Mouse (Mus musculus) forebrain, postnatal 0 days (tissue): ENCODE results near the gene Lhfpl2. TPM values are rescaled to one million over a fixed set of nuclear protein-coding genes. Genes with fewer than 3 reads are reported as not detected.
A peak's percentile ranks its signal among the peaks of the same experiment; 100 is the strongest.

ENCODE experiments used
- ATAC-seq: fragments of 200-750 bp; cut with Nextera tagmentation; 2 replicates; pipeline ENCODE4 v1.8.0; 2017; ENCODE audit warnings: mild to moderate bottlenecking, moderate library complexity
- DNase-seq: peaks from one replicate; pipeline ENCODE4 v3.0.0-alpha.2; 2015
- H3K27ac ChIP-seq: fragments of 300-500 bp; sonication (generic); 2 replicates; pipeline ENCODE4 v1.5.1; 2014; ENCODE audit warnings: low read depth, mild to moderate bottlenecking, antibody characterized with exemption, low read length, moderate library complexity, mixed read lengths
- H3K27me3 ChIP-seq: fragments of 300-500 bp; sonication (generic); 2 replicates; pipeline ENCODE4 v1.6.1; 2014; ENCODE audit warnings: mild to moderate bottlenecking, low read length, mixed read lengths; ENCODE audit not compliant: insufficient read depth
- H3K36me3 ChIP-seq: fragments of 300-500 bp; sonication (generic); 2 replicates; pipeline ENCODE4 v1.6.1; 2014; ENCODE audit warnings: mild to moderate bottlenecking, moderate library complexity; ENCODE audit not compliant: insufficient read depth
- H3K4me1 ChIP-seq: fragments of 300-500 bp; sonication (generic); 2 replicates; pipeline ENCODE4 v1.6.1; 2014; ENCODE audit warnings: antibody characterized with exemption; ENCODE audit not compliant: insufficient read depth
- H3K4me2 ChIP-seq: fragments of 300-500 bp; sonication (generic); 2 replicates; pipeline ENCODE4 v1.6.1; 2014; ENCODE audit warnings: low read depth, mild to moderate bottlenecking, moderate library complexity
- H3K4me3 ChIP-seq: fragments of 300-500 bp; sonication (generic); 2 replicates; pipeline ENCODE4 v1.5.1; 2014; ENCODE audit warnings: low read depth, low read length, mixed read lengths
- H3K9ac ChIP-seq: fragments of 300-500 bp; sonication (generic); 2 replicates; pipeline ENCODE4 v1.6.1; 2014; ENCODE audit warnings: mild to moderate bottlenecking
- H3K9me3 ChIP-seq: fragments of 300-500 bp; sonication (generic); 2 replicates; pipeline ENCODE4 v1.6.1; 2016; ENCODE audit warnings: low read length
- CTCF ChIP-seq: sonication (generic); IDR thresholded peaks from 2 replicates; pipeline ENCODE4 v1.5.1; 2016; ENCODE audit warnings: antibody characterized with exemption, control low read depth, low read depth
- WGBS: fragments of 180-500 bp; shearing (Covaris S2); extraction: QIAGEN DNeasy Blood & Tissue Kit; methylation state at CpG from one replicate; pipeline ENCODE4 v1.1.7; 2014; 5-methylcytosine and 5-hydroxymethylcytosine counted together
- polyA plus RNA-seq: library from polyadenylated mRNA; unstranded; fragments of >200 nt; fragmentation: Nextera tagmentation; extraction: Ambion mirVana; gene quantifications from 2 replicates; pipeline ENCODE4 v1.2.1, GENCODE M21; 2015
- total RNA-seq: library from RNA; depleted of rRNA; stranded (reverse); fragments of >200 nt; gene quantifications from 2 replicates; pipeline ENCODE4 v1.2.3, GENCODE M21; 2014

Lhfpl2 gene
- total and polyA plus RNA-seq, 2 experiments from 2014 or later = 13.3 to 23.6 TPM

- no peaks in the 10 kb centered on the region for H3K36me3 ChIP-seq
- H3K9me3 ChIP-seq = no peaks in the 10 kb centered on the region
- no peak overlapping the region for H3K9ac ChIP-seq
- H3K27me3 ChIP-seq = no peaks in the 10 kb centered on the region
- no peak overlapping the region for H3K27ac ChIP-seq
- DNase-seq (no peak), ATAC-seq (no peak)
- H3K4me3 ChIP-seq = no peak overlapping the region
- no peak overlapping the region for H3K4me2 ChIP-seq
- no peaks in the 10 kb centered on the region for H3K4me1 ChIP-seq
- 67% methylated on average over 8 of the region's 8 CpGs for WGBS
- no peak for TF ChIP-seq CTCF
Measured at GRCm38 (mm10) chr13:94110556-94110955, 53.0 kb downstream of the Lhfpl2 start.

- Histone ChIP-seq H3K27ac (0 out of 2 replicates have a peak overlapping the region, but pooled peaks have one; percentile 23), H3K27me3 (no peaks in the 10 kb centered on the region), H3K9ac (no peak overlapping the region), H3K36me3 (no peaks in the 10 kb centered on the region), H3K9me3 (no peaks in the 10 kb centered on the region), H3K4me3 (no peak overlapping the region), H3K4me1 (no peaks in the 10 kb centered on the region), H3K4me2 (no peak overlapping the region)
- no peak for TF ChIP-seq CTCF
- ATAC-seq (no peak), DNase-seq (no peak)
- 35% methylated on average over 4 of the region's 4 CpGs for WGBS
Measured at GRCm38 (mm10) chr13:94115476-94115875, 57.9 kb downstream of the Lhfpl2 start.

GRCm38 (mm10) chr13:94116705-94117410 is 59.3 kb downstream of the Lhfpl2 start:
- H3K4me1 ChIP-seq = no peaks in the 10 kb centered on the region

DNA sequence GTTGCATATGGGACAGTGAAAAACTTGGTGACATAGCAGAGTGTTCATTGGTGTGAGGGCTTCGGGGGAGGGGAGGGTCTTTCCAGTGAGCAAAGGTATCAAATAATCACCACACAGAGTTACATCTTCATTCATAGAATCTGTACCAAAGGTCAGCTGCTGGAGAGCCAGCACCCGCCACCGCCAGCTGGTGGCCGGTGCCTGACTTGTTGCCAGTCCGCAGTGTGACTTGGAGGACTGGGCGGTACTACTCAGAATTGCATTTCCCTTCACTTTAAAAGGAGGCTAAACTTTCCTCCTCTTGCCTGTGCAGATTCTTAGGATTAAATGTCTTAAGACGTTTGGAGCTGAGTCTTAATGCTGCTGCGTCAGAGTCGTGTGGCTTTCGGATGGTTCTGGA is 59.9 kb downstream of the Lhfpl2 start:
- 98% methylated on average over 10 of the region's 10 CpGs for WGBS

More at GRCm38 (mm10) chr13:94116705-94117410, 59.3 kb downstream of the Lhfpl2 start:
- H3K9me3 ChIP-seq = no peaks in the 10 kb centered on the region
- ATAC-seq (no peak), DNase-seq (no peak)
- H3K4me2 ChIP-seq = no peak overlapping the region
- H3K27ac ChIP-seq = no peak overlapping the region
- H3K36me3 ChIP-seq = no peaks in the 10 kb centered on the region
- no peak overlapping the region for H3K4me3 ChIP-seq
- no peaks in the 10 kb centered on the region for H3K27me3 ChIP-seq
- TF ChIP-seq CTCF = no peak
- WGBS = 64% methylated on average over 13 of the region's 13 CpGs
- H3K9ac ChIP-seq = no peak overlapping the region

DNA sequence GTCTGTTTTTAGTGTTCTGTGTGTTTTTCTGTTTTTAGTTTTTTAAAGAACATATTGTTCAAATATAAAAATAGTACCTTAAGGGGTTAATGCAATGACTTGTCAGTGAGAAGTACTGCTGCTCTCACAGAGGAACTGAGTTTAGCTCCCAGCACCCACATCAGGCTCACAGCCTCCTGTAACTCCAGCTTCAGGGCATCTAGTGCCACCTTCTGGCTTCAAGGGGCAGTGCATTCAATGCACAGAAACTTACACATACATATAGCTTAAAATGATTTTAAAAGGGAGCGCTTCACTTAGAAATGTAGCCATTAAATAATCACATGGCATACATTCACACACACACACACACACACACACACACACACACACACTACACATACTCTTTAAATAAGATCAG is 60.5 kb downstream of the Lhfpl2 start:
- H3K36me3 ChIP-seq = no peaks in the 10 kb centered on the region
- no peak for DNase-seq
- WGBS = 97% methylated on average over 1 of the region's 1 CpGs

More for the DNA sequence above, 59.9 kb downstream of the Lhfpl2 start:
- Histone ChIP-seq H3K4me2 (no peak overlapping the region), H3K9ac (no peak overlapping the region), H3K27ac (no peak overlapping the region), H3K4me1 (no peaks in the 10 kb centered on the region), H3K4me3 (no peak overlapping the region), H3K36me3 (no peaks in the 10 kb centered on the region), H3K9me3 (no peaks in the 10 kb centered on the region), H3K27me3 (no peaks in the 10 kb centered on the region)
- ATAC-seq (no peak), DNase-seq (no peak)
- no peak for TF ChIP-seq CTCF

GRCm38 (mm10) chr13:94119309-94119708 is 61.7 kb downstream of the Lhfpl2 start:
- no peak for TF ChIP-seq CTCF

More for the DNA sequence above, 60.5 kb downstream of the Lhfpl2 start:
- peak; percentile 39 for TF ChIP-seq CTCF
- Histone ChIP-seq H3K9me3 (no peaks in the 10 kb centered on the region), H3K4me1 (no peaks in the 10 kb centered on the region), H3K9ac (no peak overlapping the region), H3K4me2 (no peak overlapping the region), H3K27me3 (no peaks in the 10 kb centered on the region), H3K4me3 (no peak overlapping the region), H3K27ac (no peak overlapping the region)
- no peak for ATAC-seq

GRCm38 (mm10) chr13:94122703-94123592 is 65.4 kb downstream of the Lhfpl2 start:
- no peaks in the 10 kb centered on the region for H3K27me3 ChIP-seq
- no peak for TF ChIP-seq CTCF
- H3K4me1 ChIP-seq = no peaks in the 10 kb centered on the region
- no peak overlapping the region for H3K27ac ChIP-seq
- H3K4me3 ChIP-seq = no peak overlapping the region
- H3K9me3 ChIP-seq = no peaks in the 10 kb centered on the region
- 79% methylated on average over 16 of the region's 16 CpGs for WGBS
- H3K9ac ChIP-seq = no peak overlapping the region
- peak; percentile 63 for ATAC-seq
- no peaks in the 10 kb centered on the region for H3K36me3 ChIP-seq
- no peak overlapping the region for H3K4me2 ChIP-seq
- DNase-seq = peak; percentile 35

More at GRCm38 (mm10) chr13:94119309-94119708, 61.7 kb downstream of the Lhfpl2 start:
- H3K4me2 ChIP-seq = no peak overlapping the region
- H3K9me3 ChIP-seq = no peaks in the 10 kb centered on the region
- no peaks in the 10 kb centered on the region for H3K36me3 ChIP-seq
- WGBS = 92% methylated on average over 5 of the region's 5 CpGs
- DNase-seq = no peak
- no peak overlapping the region for H3K9ac ChIP-seq
- H3K27me3 ChIP-seq = no peaks in the 10 kb centered on the region
- no peaks in the 10 kb centered on the region for H3K4me1 ChIP-seq
- H3K27ac ChIP-seq = no peak overlapping the region
- no peak overlapping the region for H3K4me3 ChIP-seq
- no peak for ATAC-seq
